Mouse (Mus musculus) layer of hippocampus, adult 8-10 months (tissue): ENCODE measurements at regions not wholly inside any gene's neighbourhood (a gene's known extent, or its start where the extent isn't known, plus 50 kb on each side); places are given as distances from the start of the nearest gene placed in this dataset.

ENCODE experiments used
- DNase-seq, 2 experiments: peaks; one replicate each; pipeline ENCODE4 v3.0.0; 2022; ENCODE audit warnings: low spot score in 2 of 2

DNA sequence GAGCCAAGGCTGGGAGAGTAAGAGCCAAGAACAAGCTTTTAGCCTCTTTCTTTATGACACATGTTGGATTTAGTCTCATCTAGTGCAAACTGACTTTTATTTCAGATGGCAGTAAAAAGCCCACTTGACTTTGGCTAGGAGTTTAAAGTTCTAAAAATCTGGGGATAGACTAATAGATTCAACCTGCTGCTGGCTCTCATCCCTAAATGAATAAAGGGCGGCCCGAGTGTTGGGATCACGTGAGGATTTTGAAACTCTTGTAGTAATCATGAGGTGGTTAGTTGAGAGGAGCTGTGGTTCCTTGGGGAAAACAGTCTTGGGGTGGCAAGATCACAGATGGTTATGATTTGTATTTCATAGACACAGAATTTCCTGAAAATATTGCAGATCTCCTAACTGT lies 975.9 kb downstream of the Robo2 start:
- DNase-seq, result no peak

DNA sequence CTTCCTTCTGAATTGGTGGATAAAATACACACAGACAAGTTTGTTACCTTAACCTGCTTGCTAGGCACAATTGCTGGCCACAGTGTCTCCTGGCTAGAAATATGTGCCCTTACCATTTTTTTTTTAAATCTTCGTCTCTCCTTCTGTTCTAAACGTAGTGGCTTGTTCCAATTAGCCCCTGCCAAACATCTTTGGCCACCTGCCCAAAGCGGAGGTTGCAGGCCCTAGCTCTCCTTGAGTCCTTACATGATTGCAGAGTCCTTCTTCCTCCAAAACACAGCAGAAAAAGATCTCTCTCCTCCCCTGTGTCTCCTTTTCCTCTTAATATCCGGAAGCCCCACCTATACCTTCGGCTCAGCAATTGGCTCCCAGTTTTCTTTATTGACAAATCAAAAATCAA lies 986.8 kb downstream of the Robo2 start:
- no peak for DNase-seq

DNA sequence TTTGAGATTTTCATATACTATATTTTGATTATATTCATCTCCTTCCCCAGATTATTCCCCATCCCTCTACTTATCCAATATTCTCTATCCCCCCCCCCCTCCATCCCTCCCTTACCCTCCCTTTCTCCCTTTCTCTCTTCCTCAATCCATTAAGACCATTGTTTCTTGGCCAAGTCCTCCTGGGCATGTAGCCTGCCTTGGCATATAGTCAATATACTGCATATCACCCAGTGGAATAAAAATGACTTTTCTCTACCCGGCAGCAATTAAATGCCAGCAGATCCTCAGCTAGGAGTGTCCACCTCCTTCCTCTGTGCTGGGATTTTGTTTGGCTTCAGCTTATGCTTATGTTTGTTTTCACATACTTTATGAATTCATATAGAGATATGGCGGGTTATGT lies 987.3 kb downstream of the Robo2 start:
- DNase-seq, result no peak

DNA sequence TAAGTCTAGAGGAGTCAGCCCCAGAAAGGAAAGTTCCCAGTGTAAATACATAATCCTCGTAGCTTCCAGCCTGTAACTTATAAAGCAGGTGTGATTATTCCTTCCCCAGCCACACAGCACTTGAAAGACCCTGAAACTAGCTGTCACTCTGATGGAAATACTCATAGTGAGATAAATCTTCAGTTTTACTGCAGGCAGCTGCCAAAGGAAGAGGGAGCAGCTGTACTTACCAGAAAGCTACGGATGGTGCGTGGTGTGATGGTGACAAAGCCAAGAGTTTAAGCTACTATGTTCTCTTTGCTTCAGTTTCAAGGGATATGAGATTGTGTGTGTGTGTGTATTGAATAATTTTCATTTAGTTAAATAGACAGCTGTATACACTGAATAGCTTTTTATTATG lies 1007.1 kb downstream of the Robo2 start:
- DNase-seq, result peak; percentile 11 to 18

DNA sequence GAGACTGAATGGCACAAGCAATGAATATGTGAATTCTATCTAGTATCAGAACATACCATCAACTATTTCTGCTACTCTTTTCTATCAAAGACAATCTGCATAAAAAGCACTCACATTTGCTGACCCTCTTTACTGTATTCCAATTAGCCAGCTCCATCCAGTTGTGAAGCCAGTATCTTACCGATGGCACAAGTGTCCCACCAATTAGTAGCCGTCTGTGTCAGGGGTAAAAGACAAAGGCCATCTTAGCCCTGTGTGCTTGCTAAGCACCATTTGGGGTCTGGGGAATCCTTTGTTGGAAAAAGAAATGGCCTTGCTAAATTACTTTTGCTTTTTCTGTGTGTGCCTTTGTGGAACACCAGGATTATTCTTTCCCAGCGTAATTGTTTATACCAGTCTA lies 1007.5 kb downstream of the Robo2 start:
- no peak for DNase-seq

- no peak for DNase-seq
Observed at GRCm38 (mm10) chr16:73379056-73379455, 1032.6 kb downstream of the Robo2 start.

DNA sequence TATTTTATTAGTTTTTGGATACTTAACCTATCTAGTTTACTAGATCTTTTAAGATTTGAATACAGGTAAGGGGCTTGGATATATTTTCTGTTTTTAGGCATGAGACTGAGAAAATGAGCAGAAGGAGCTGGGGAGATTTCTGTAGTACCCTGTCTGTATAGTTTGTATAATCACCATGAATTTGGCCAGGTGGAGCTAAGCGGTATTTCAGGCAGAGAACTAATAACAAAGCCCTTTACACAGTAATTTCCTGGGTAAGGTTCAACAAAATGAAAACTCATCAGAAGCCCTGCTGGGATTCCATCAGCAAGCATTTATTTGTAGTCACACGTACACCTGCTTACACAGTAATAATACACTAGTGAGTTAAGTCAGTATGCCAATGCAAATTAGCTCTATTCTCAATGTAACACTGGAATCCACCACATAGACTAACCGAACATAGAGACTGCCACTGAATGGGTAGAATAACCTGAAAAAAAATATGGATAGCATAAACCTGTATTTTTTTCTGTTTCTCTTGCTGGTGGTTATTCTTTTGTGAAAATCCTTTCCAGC lies 1036.9 kb downstream of the Robo2 start:
- DNase-seq, result no peak

DNA sequence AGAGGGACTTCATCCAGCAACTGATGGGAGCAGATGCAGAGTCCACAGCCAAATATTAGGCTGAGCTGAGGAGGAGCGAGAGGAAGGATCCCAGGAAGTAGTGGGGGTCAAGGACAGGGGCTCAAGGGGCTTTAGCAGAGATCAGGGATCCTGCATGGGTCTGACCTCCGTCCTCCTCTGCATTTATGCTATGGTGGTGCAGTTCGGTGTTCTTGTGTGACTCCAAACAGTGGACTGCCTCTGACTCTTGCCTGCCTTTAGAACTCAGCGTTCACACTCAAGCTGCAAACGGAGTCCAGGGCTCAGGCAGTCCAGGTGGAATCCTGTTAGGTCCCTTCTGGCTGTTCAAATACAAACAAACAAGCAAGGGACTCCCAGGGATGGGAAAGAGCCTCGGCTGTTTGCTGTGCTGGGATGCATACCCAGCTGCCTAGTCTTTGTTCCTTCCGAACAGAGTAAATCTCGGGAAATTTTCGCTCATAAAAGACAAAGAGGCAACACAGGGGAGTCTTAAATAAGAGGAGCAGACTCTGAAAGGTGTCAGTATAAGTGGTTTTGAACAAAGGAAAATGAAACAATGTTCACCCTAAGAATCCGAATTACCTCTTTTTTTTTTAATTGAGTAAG lies 1042.9 kb downstream of the Robo2 start:
- DNase-seq, result no peak

GRCm38 (mm10) chr16:73367926-73368325 lies 1043.7 kb downstream of the Robo2 start:
- DNase-seq, result no peak

DNA sequence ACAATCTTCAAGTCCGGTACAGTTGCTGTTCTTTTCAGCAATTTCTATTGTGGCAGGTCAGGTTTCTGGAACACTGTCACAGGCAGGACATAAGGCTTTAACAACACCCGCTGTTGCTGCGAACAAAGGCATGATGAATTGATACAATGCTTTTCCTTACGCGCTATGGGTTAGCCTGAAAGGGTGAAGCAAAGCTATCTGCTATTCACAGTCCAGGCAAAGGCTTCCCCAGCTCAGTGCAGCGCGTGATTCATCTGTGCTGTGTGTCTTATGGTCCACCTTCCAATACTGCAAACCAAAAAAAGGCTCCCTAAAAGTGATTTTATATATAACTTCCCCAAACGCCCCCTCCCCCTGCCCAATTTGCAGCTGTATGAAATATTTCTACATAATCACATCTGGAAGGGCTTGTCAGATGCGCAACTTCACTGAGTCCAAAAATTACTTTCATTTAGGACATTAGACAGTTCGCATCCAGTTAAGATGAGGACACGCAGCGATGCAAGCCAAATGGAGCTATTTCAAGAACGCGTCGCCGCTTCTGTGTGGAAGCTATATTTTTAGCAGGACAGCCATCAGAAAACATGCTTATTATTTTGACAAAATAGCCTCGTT lies 1044.3 kb downstream of the Robo2 start:
- no peak for DNase-seq

- DNase-seq, result no peak
Observed at GRCm38 (mm10) chr16:73350698-73351097, 1042.6 kb downstream of the Robo1 start.

GRCm38 (mm10) chr16:73343941-73344340 lies 1035.8 kb downstream of the Robo1 start:
- no peak for DNase-seq

GRCm38 (mm10) chr16:73343531-73343930 lies 1035.4 kb downstream of the Robo1 start:
- DNase-seq, result no peak

DNA sequence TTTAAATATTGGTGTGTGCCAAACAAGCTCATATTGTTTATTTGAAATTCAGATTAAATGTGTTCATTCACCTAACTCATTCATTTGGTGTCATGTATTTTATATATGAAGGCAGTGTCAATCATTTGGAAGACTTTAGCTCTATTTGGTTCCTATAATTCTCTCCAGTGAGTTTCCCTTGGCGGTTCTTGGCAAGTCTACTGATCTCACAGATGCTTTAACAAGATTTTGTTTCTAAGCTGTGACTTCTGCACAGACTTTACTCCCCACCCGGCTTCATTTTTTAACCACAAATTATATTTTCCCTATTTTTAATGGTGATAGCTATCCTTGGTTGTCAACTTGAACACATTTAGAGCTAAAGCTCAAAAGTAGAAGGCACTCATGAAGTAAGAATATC lies 1009.5 kb downstream of the Robo1 start:
- DNase-seq, result no peak

DNA sequence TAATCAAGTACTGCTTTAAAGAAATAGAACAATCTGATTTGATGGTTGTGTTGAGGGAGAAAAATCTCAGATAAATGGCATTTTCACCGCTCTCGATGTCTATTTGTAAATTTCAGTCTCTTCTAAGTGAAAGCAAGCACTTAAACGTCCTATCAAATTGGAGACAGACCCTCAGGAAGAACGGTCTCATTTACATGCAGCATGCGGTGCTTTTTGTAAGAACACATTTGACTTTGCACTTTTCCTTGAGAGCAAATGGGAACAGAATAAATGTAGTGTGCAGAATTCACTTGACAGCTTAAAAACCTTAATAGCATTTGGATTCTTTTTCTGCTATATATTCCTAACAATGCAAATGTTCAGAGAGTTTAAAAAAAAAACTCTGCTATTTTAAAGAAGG lies 1002.0 kb downstream of the Robo1 start:
- DNase-seq, result no peak

DNA sequence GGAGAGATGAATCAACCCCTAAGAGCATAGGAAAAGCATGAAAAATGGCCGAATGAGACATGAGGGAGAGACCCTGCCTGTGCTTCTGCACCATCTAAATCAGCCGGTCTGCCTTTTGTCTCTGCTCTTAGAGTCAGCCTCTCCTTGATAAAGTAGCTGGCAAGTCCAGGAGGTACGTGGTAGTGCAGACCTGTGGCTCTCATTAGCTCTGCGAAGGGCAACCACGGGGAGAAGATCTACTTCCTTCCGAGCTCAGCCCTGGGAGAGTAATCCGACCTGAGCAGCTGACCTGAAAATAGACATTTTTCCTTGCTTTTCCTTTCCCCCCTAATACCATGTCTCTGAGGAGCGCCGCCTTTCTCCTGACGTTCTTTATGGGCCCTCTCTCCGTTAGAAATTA lies 971.8 kb downstream of the Robo1 start:
- no peak for DNase-seq

- no peak for DNase-seq
Observed at GRCm38 (mm10) chr16:73259691-73260090, 951.6 kb downstream of the Robo1 start.

DNA sequence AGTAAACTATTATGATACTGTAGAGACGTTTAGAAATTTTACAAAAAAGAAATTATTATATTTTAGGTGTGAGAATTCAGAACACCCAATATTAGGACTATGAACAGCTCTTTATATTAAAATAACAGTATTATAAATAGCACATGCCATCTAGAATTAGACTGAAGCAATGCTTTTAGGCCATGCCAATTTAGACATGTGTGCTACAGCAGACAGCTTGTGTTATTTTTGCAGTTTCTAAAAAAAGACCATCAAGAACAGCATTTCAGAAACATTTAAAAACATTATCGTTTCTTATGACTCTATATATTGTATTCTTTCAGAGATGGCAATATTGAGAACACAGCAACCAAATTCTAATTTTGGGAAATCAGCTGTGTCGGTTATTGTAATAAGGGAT lies 951.2 kb downstream of the Robo1 start:
- DNase-seq, result no peak

DNA sequence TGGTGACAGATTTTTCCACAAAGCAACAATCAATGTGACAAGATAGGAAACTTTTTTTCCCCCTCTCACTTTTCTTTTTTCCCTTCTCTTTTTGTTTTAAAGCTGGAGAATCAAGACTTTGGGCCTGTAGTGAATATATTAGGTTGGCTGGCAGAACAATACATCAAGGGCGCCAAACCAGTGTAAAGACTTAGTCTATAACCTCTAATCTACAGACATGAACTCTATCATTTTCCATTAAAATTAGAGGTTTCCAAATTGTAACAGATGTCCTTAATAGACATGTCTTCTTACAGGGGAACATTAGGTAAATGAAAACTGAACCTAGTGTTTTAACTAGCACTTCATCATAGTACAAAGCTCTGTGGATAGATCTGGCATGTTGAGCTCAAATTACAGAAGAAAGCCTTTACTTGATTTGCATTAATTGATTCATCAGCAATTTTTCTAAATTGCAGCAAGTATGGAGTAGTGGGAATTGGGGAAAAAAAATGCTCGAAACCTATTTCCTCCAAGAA lies 937.0 kb downstream of the Robo1 start:
- DNase-seq, result no peak

GRCm38 (mm10) chr16:73230599-73230998 lies 922.5 kb downstream of the Robo1 start:
- no peak for DNase-seq

GRCm38 (mm10) chr16:73217555-73217954 lies 909.4 kb downstream of the Robo1 start:
- DNase-seq, result no peak

DNA sequence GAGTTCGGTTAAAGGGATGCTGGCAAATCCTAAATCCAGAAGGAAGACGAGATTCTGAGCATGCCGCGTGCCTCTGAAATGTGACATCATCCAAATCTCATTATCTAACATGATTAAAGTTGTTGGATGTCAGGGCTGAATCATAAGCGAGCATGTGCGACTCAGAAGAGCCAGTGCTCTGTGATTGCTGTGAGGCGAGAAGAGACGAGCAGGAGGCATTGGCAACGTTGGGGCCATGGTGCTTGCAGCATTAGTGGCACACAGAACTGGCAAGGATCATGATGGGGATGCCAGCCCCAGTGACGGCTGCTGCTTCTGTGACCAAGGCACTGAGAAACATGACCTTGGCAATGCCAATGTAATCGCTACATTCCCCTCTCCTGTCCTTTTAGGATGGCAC lies 895.4 kb downstream of the Robo1 start:
- no peak for DNase-seq

GRCm38 (mm10) chr16:73200991-73201390 lies 892.9 kb downstream of the Robo1 start:
- no peak for DNase-seq
